Mouse (Mus musculus): ENCODE measurements around the gene Hdgfl2.
"Not testable (repeated sequence)": the region's sequence is repeated elsewhere in the genome, so short reads cannot be mapped to it uniquely, and the experiment has no call there.

GRCm38 (mm10) chr17:56065715-56066114 is 13.7 kb upstream of the Hdgfl2 start:
- not testable (repeated sequence) for TF ChIP-seq CTCF (IDR thresholded peaks at IDR 0.05; ENCODE audit: low read depth, low read length); POLR2A (IDR thresholded peaks at IDR 0.05; ENCODE audit: extremely low read depth, insufficient read depth, low read length)
